Mouse (Mus musculus) forebrain, embryonic 16.5 days (tissue): ENCODE data around the gene C1s1. TPM values are rescaled to one million over a fixed set of nuclear protein-coding genes. Genes with fewer than 3 reads are reported as not detected.
A peak's percentile ranks its signal among the peaks of the same experiment; 100 is the strongest.
"Not testable (repeated sequence)": the region's sequence is repeated elsewhere in the genome, so short reads cannot be mapped to it uniquely, and the experiment has no call there.

Experiments
- ATAC-seq: fragments of 200-750 bp; cut with Nextera tagmentation; 2 replicates; pipeline ENCODE4 v1.8.0; 2017; ENCODE audit warnings: mild to moderate bottlenecking, moderate library complexity
- H3K27ac ChIP-seq: fragments of 300-500 bp; sonication (generic); 2 replicates; pipeline ENCODE4 v1.5.1; 2014; ENCODE audit warnings: low read length, control low read depth
- H3K27me3 ChIP-seq: fragments of 300-500 bp; sonication (generic); replicated peaks from 2 replicates; pipeline ENCODE4 v1.6.1; 2014; ENCODE audit warnings: low read length; ENCODE audit not compliant: control insufficient read depth, insufficient read depth
- H3K36me3 ChIP-seq: fragments of 300-500 bp; sonication (generic); 2 replicates; pipeline ENCODE4 v1.6.1; 2014; ENCODE audit not compliant: control insufficient read depth, insufficient read depth
- H3K4me1 ChIP-seq: fragments of 300-500 bp; sonication (generic); replicated peaks from 2 replicates; pipeline ENCODE4 v1.6.1; 2014; ENCODE audit warnings: low read length; ENCODE audit not compliant: control insufficient read depth, insufficient read depth
- H3K4me2 ChIP-seq: fragments of 300-500 bp; sonication (generic); 2 replicates; pipeline ENCODE4 v1.6.1; 2014; ENCODE audit warnings: mild to moderate bottlenecking, low read length, control low read depth
- H3K4me3 ChIP-seq: fragments of 300-500 bp; sonication (generic); replicated peaks from 2 replicates; pipeline ENCODE4 v1.5.1; 2014; ENCODE audit warnings: mild to moderate bottlenecking, low read length, control low read depth
- H3K9ac ChIP-seq: fragments of 300-500 bp; sonication (generic); replicated peaks from 2 replicates; pipeline ENCODE4 v1.6.1; 2014; ENCODE audit warnings: low read depth, low read length, control low read depth
- H3K9me3 ChIP-seq: fragments of 300-500 bp; sonication (generic); 2 replicates; pipeline ENCODE4 v1.6.1; 2016; ENCODE audit warnings: low read length; ENCODE audit not compliant: control insufficient read depth
- WGBS: fragments of 180-500 bp; shearing (Covaris S2); extraction: QIAGEN DNeasy Blood & Tissue Kit; methylation state at CpG from one replicate; pipeline ENCODE4 v1.1.7; 2014; 5-methylcytosine and 5-hydroxymethylcytosine counted together
- polyA plus RNA-seq: library from polyadenylated mRNA; unstranded; fragments of >200 nt; fragmentation: Nextera tagmentation; extraction: Ambion mirVana; gene quantifications from 2 replicates; pipeline ENCODE4 v1.2.1, GENCODE M21; 2015

Gene C1s1
- polyA plus RNA-seq, 1 experiment from 2014 or later: 0.29 TPM

- Histone ChIP-seq H3K4me1 (no peaks in the 10 kb centered on the region), H3K9ac (no peak overlapping the region), H3K4me3 (no peak overlapping the region), H3K27me3 (no peaks in the 10 kb centered on the region), H3K27ac (no peak overlapping the region), H3K9me3 (no peaks in the 10 kb centered on the region), H3K4me2 (no peak overlapping the region), H3K36me3 (no peaks in the 10 kb centered on the region)
- ATAC-seq: no peak
- 79% methylated on average over 3 of the region's 3 CpGs for WGBS
Observed at GRCm38 (mm10) chr6:124527881-124528280, 14.3 kb downstream of the C1s1 start.

- WGBS: 68% methylated on average over 7 of the region's 7 CpGs
- H3K4me3 ChIP-seq, ATAC-seq, H3K9ac ChIP-seq, H3K27ac ChIP-seq, H3K4me1 ChIP-seq, H3K4me2 ChIP-seq, H3K36me3 ChIP-seq, H3K27me3 ChIP-seq, H3K9me3 ChIP-seq: not testable (repeated sequence)
Observed at GRCm38 (mm10) chr6:124522082-124522481, 20.1 kb downstream of the C1s1 start.

- H3K4me3 ChIP-seq, ATAC-seq, H3K4me1 ChIP-seq, H3K9me3 ChIP-seq, H3K4me2 ChIP-seq, H3K9ac ChIP-seq, H3K36me3 ChIP-seq, H3K27me3 ChIP-seq, H3K27ac ChIP-seq: not testable (repeated sequence)
- WGBS: 99% methylated on average over 4 of the region's 4 CpGs
Observed at GRCm38 (mm10) chr6:124517733-124518132, 24.4 kb downstream of the C1s1 start.

GRCm38 (mm10) chr6:124512355-124512836 is 29.8 kb downstream of the C1s1 start, which contains the start of gene C1ra:
TSS of gene C1ra (plus strand) at chr6:124512405.
- 7% methylated on average over 6 of the region's 6 CpGs for WGBS
- Histone ChIP-seq H3K27me3 (no peaks in the 10 kb centered on the region), H3K27ac (no peak within 1 kb of the TSS), H3K36me3 (no peaks in the 10 kb centered on the region), H3K9me3 (no peaks in the 10 kb centered on the region), H3K4me3 (no peak within 1 kb of the TSS), H3K9ac (no peak within 1 kb of the TSS), H3K4me1 (no peaks in the 10 kb centered on the region), H3K4me2 (peak within 1 kb of the TSS; percentile 32)
- ATAC-seq: no peak

GRCm38 (mm10) chr6:124511936-124512335 is 30.2 kb downstream of the C1s1 start:
- no peaks in the 10 kb centered on the region for H3K4me1 ChIP-seq
- no peak for ATAC-seq
- no peak overlapping the region for H3K4me3 ChIP-seq
- no peaks in the 10 kb centered on the region for H3K27me3 ChIP-seq
- no peak overlapping the region for H3K27ac ChIP-seq
- no peaks in the 10 kb centered on the region for H3K9me3 ChIP-seq
- no peak overlapping the region for H3K9ac ChIP-seq
- no peaks in the 10 kb centered on the region for H3K36me3 ChIP-seq
- no peak overlapping the region for H3K4me2 ChIP-seq
- 70% methylated on average over 6 of the region's 6 CpGs for WGBS

GRCm38 (mm10) chr6:124509192-124509591 is 33.0 kb downstream of the C1s1 start:
- not testable (repeated sequence) for H3K4me1 ChIP-seq, H3K4me3 ChIP-seq, H3K9ac ChIP-seq, H3K27ac ChIP-seq, H3K36me3 ChIP-seq, H3K4me2 ChIP-seq, ATAC-seq, H3K9me3 ChIP-seq, H3K27me3 ChIP-seq
- 91% methylated on average over 5 of the region's 5 CpGs for WGBS

- Histone ChIP-seq H3K9me3 (no peaks in the 10 kb centered on the region), H3K27me3 (no peaks in the 10 kb centered on the region), H3K9ac (no peak overlapping the region), H3K4me1 (no peaks in the 10 kb centered on the region), H3K36me3 (no peaks in the 10 kb centered on the region), H3K4me3 (no peak overlapping the region), H3K27ac (no peak overlapping the region), H3K4me2 (no peak overlapping the region)
- 85% methylated on average over 10 of the region's 10 CpGs for WGBS
- ATAC-seq: no peak
Observed at GRCm38 (mm10) chr6:124508292-124508691, 33.9 kb downstream of the C1s1 start.

GRCm38 (mm10) chr6:124506991-124507390 is 35.2 kb downstream of the C1s1 start:
- Histone ChIP-seq H3K27me3 (no peaks in the 10 kb centered on the region), H3K27ac (no peak overlapping the region), H3K4me3 (no peak overlapping the region), H3K4me2 (no peak overlapping the region), H3K4me1 (no peaks in the 10 kb centered on the region), H3K9ac (no peak overlapping the region), H3K36me3 (no peaks in the 10 kb centered on the region), H3K9me3 (no peaks in the 10 kb centered on the region)
- ATAC-seq: no peak
- WGBS: 77% methylated on average over 6 of the region's 6 CpGs

- H3K4me3 ChIP-seq: no peak overlapping the region
- no peak for ATAC-seq
- 90% methylated on average over 4 of the region's 4 CpGs for WGBS
- no peak overlapping the region for H3K9ac ChIP-seq
- H3K4me1 ChIP-seq: no peaks in the 10 kb centered on the region
- H3K9me3 ChIP-seq: no peaks in the 10 kb centered on the region
- no peaks in the 10 kb centered on the region for H3K36me3 ChIP-seq
- H3K27me3 ChIP-seq: no peaks in the 10 kb centered on the region
- H3K4me2 ChIP-seq: no peak overlapping the region
- no peak overlapping the region for H3K27ac ChIP-seq
Observed at GRCm38 (mm10) chr6:124505028-124505427, 37.1 kb downstream of the C1s1 start.

GRCm38 (mm10) chr6:124502021-124502420 is 40.1 kb downstream of the C1s1 start:
- Histone ChIP-seq H3K4me1 (no peaks in the 10 kb centered on the region), H3K9ac (no peak overlapping the region), H3K27ac (no peak overlapping the region), H3K36me3 (no peaks in the 10 kb centered on the region), H3K4me2 (no peak overlapping the region), H3K9me3 (no peaks in the 10 kb centered on the region), H3K27me3 (no peaks in the 10 kb centered on the region), H3K4me3 (no peak overlapping the region)
- WGBS: 93% methylated on average over 5 of the region's 5 CpGs
- no peak for ATAC-seq
